Mouse (Mus musculus) midbrain, postnatal 0 days (tissue): ENCODE data around the gene Chic2. TPM values are rescaled to one million over a fixed set of nuclear protein-coding genes. Genes with fewer than 3 reads are reported as not detected.

ENCODE experiments used
- ATAC-seq: fragments of 200-750 bp; cut with Nextera tagmentation; 2 replicates; pipeline ENCODE4 v1.8.0; 2017; ENCODE audit warnings: moderate number of reproducible peaks, mild to moderate bottlenecking, moderate TSS enrichment, moderate library complexity; ENCODE audit not compliant: low FRiP score
- DNase-seq: peaks from one replicate; pipeline ENCODE4 v3.0.0-alpha.2; 2015; ENCODE audit warnings: low spot score
- H3K27ac ChIP-seq: fragments of 300-500 bp; sonication (generic); 2 replicates; pipeline ENCODE4 v1.5.1; 2014; ENCODE audit warnings: low read depth, mild to moderate bottlenecking, low read length, mixed read lengths
- H3K27me3 ChIP-seq: fragments of 300-500 bp; sonication (generic); 2 replicates; pipeline ENCODE4 v1.6.1; 2014; ENCODE audit warnings: low read length, control low read depth, mixed read lengths; ENCODE audit not compliant: insufficient read depth
- H3K36me3 ChIP-seq: fragments of 300-500 bp; sonication (generic); 2 replicates; pipeline ENCODE4 v1.6.1; 2014; ENCODE audit warnings: low read length, control low read depth, mixed read lengths; ENCODE audit not compliant: insufficient read depth
- H3K4me1 ChIP-seq: fragments of 300-500 bp; sonication (generic); 2 replicates; pipeline ENCODE4 v1.6.1; 2014; ENCODE audit warnings: mild to moderate bottlenecking, control low read depth, antibody characterized with exemption, low read length, mixed read lengths; ENCODE audit not compliant: insufficient read depth
- H3K4me2 ChIP-seq: fragments of 300-500 bp; sonication (generic); 2 replicates; pipeline ENCODE4 v1.6.1; 2014; ENCODE audit warnings: low read depth, mild to moderate bottlenecking, low read length, mixed read lengths; ENCODE audit not compliant: poor library complexity, severe bottlenecking
- H3K4me3 ChIP-seq: fragments of 300-500 bp; sonication (generic); 2 replicates; pipeline ENCODE4 v1.5.1; 2014; ENCODE audit warnings: low read depth, mild to moderate bottlenecking, low read length, moderate library complexity
- H3K9ac ChIP-seq: fragments of 300-500 bp; sonication (generic); replicated peaks from 2 replicates; pipeline ENCODE4 v1.6.1; 2014; ENCODE audit warnings: mild to moderate bottlenecking, low read length, moderate library complexity, mixed read lengths; ENCODE audit not compliant: poor library complexity, severe bottlenecking
- H3K9me3 ChIP-seq: fragments of 300-500 bp; sonication (generic); 2 replicates; pipeline ENCODE4 v1.6.1; 2016; ENCODE audit warnings: low read length, control low read depth
- CTCF ChIP-seq: IDR thresholded peaks from 2 replicates; pipeline ENCODE4 v1.5.1; 2016; ENCODE audit warnings: antibody characterized with exemption, mild to moderate bottlenecking
- WGBS: fragments of 180-500 bp; shearing (Covaris S2); extraction: QIAGEN DNeasy Blood & Tissue Kit; methylation state at CpG from one replicate; pipeline ENCODE4 v1.1.7; 2014; 5-methylcytosine and 5-hydroxymethylcytosine counted together
- polyA plus RNA-seq: library from polyadenylated mRNA; unstranded; fragments of >200 nt; fragmentation: Nextera tagmentation; extraction: Ambion mirVana; gene quantifications from 2 replicates; pipeline ENCODE4 v1.2.1, GENCODE M21; 2015
- total RNA-seq: library from RNA; depleted of rRNA; stranded (reverse); fragments of >200 nt; gene quantifications from 2 replicates; pipeline ENCODE4 v1.2.3, GENCODE M21; 2014

Gene Chic2
- total and polyA plus RNA-seq, 2 experiments from 2014 or later: 9.6 to 31.4 TPM

- no peaks in the 10 kb centered on the region for H3K9me3 ChIP-seq
- 28% methylated on average over 12 of the region's 12 CpGs for WGBS
Measured at GRCm38 (mm10) chr5:74998716-74999512, 45.7 kb downstream of the Chic2 start.

DNA sequence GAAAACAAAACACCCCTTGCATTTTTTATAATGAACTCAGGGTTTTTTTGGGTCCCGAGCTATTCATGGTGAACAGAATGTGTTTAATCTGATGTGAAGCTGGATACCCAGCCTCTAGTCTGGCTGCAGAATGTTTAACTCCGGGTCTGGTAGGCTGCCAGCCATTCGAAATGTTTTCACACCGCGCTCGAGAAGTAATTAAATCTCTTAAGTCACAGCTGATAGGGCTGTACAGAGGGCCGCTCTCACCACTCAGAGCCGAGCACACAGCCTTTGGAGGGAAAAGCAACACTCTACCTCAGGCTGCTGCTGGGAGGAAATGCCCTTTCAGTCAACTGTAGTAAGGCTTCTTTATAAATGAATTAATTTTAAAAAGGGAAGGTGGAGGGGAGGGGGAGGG lies 49.6 kb downstream of the Chic2 start:
- Histone ChIP-seq H3K4me1 (no peaks in the 10 kb centered on the region), H3K27me3 (no peaks in the 10 kb centered on the region; the same call in 1 of the 2 replicates), H3K36me3 (0 out of 2 replicates have a peak, but pooled peaks cover 3% of the 10 kb centered on the region), H3K27ac (no peak overlapping the region), H3K9me3 (peaks cover 3% of the 10 kb centered on the region; the same call in 1 of the 2 replicates), H3K4me3 (no peak overlapping the region), H3K4me2 (no peak overlapping the region), H3K9ac (no peak overlapping the region)
- no peak for ATAC-seq
- DNase-seq: peak; percentile 50
- 56% methylated on average over 8 of the region's 8 CpGs for WGBS
- TF ChIP-seq CTCF: no peak

More at GRCm38 (mm10) chr5:74998716-74999512, 45.7 kb downstream of the Chic2 start:
- Histone ChIP-seq H3K4me1 (no peaks in the 10 kb centered on the region), H3K9ac (no peak overlapping the region), H3K36me3 (peaks cover 11% of the 10 kb centered on the region; the same call in 1 of the 2 replicates), H3K4me3 (no peak overlapping the region), H3K4me2 (no peak overlapping the region), H3K27ac (no peak overlapping the region), H3K27me3 (peaks cover 4% of the 10 kb centered on the region; the same call in 1 of the 2 replicates)
- DNase-seq: peak; percentile 67
- no peak for TF ChIP-seq CTCF
- peak; percentile 31; the same call in 1 of the 2 replicates for ATAC-seq

DNA sequence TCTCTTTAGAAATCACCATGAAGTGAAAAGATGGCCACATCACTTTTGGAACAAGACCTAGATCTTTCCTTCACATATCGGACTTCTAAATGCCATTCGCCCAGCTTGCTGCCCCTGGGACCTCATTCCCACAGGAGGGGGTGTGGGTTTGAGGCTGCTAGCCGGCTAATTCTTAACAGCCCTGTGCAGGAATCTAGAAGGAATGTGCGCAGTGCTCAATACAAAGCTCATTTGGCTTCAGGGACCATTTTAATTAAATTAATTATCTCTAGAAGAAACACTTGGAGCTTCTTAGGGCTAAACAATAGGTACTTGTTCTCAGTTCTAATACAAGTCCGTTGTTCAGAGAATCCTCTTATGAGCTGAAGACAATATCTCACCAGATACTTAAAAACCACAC lies 60.5 kb downstream of the Chic2 start:
- H3K4me3 ChIP-seq: no peak overlapping the region
- DNase-seq (no peak), ATAC-seq (no peak)
- TF ChIP-seq CTCF: no peak
- H3K4me1 ChIP-seq: no peaks in the 10 kb centered on the region
- H3K9me3 ChIP-seq: no peaks in the 10 kb centered on the region
- H3K36me3 ChIP-seq: no peaks in the 10 kb centered on the region
- H3K27ac ChIP-seq: no peak overlapping the region
- no peak overlapping the region for H3K4me2 ChIP-seq
- H3K9ac ChIP-seq: no peak overlapping the region
- WGBS: 16% methylated on average over 5 of the region's 5 CpGs
- H3K27me3 ChIP-seq: peaks cover 17% of the 10 kb centered on the region

- no peak overlapping the region for H3K4me3 ChIP-seq
- H3K36me3 ChIP-seq: no peaks in the 10 kb centered on the region
- WGBS: 26% methylated on average over 4 of the region's 4 CpGs
- DNase-seq: no peak
- TF ChIP-seq CTCF: no peak
- peaks cover 32% of the 10 kb centered on the region for H3K27me3 ChIP-seq
- H3K27ac ChIP-seq: no peak overlapping the region
- ATAC-seq: no peak
- no peak overlapping the region for H3K9ac ChIP-seq
- H3K9me3 ChIP-seq: no peaks in the 10 kb centered on the region
- H3K4me1 ChIP-seq: no peaks in the 10 kb centered on the region
- no peak overlapping the region for H3K4me2 ChIP-seq
Measured at GRCm38 (mm10) chr5:74980574-74980973, 64.0 kb downstream of the Chic2 start.

GRCm38 (mm10) chr5:74980154-74980553 lies 64.4 kb downstream of the Chic2 start:
- ATAC-seq (no peak), DNase-seq (peak; percentile 62)
- no peak overlapping the region for H3K4me2 ChIP-seq
- H3K9ac ChIP-seq: no peak overlapping the region
- H3K9me3 ChIP-seq: no peaks in the 10 kb centered on the region
- peaks cover 30% of the 10 kb centered on the region for H3K27me3 ChIP-seq
- WGBS: 9% methylated on average over 7 of the region's 7 CpGs
- TF ChIP-seq CTCF: no peak
- H3K4me3 ChIP-seq: no peak overlapping the region
- no peaks in the 10 kb centered on the region for H3K4me1 ChIP-seq
- no peaks in the 10 kb centered on the region for H3K36me3 ChIP-seq
- H3K27ac ChIP-seq: no peak overlapping the region

DNA sequence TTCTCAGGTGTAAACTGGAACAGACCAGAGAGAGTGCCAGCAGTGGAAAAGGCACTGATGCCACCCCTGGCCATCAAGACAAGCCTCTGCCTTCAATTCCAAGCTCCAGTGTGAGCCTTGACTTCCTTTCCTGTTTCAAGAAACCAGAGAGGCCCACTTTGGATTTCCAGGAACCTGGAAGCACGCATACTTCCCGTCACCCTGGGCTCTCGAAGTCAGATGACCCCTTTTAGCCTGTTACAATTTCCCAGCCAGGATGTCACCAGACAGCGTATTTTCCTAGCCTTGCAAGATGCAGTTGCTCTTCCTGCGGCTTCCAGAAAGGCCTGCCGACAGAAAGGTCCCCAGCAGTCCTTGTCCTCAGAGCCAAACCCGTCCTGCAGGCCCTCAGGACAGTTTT lies 65.0 kb downstream of the Chic2 start:
- Histone ChIP-seq H3K4me3 (no peak overlapping the region), H3K9me3 (no peaks in the 10 kb centered on the region), H3K4me1 (no peaks in the 10 kb centered on the region), H3K27me3 (peaks cover 31% of the 10 kb centered on the region), H3K27ac (no peak overlapping the region), H3K9ac (no peak overlapping the region), H3K4me2 (no peak overlapping the region), H3K36me3 (no peaks in the 10 kb centered on the region)
- DNase-seq (no peak), ATAC-seq (no peak)
- 18% methylated on average over 7 of the region's 7 CpGs for WGBS
- TF ChIP-seq CTCF: no peak
